Mouse (Mus musculus) midbrain, embryonic 14.5 days (tissue): ENCODE measurements around the gene Chtop. TPM values are rescaled to one million over a fixed set of nuclear protein-coding genes. Genes with fewer than 3 reads are reported as not detected.

Source experiments
- ATAC-seq: fragments of 200-750 bp; cut with Nextera tagmentation; 2 replicates; pipeline ENCODE4 v1.8.0; 2017; ENCODE audit warnings: moderate number of reproducible peaks, moderate library complexity; ENCODE audit not compliant: low FRiP score, low TSS enrichment
- DNase-seq: peaks from one replicate; pipeline ENCODE4 v3.0.0-alpha.2; 2015
- H3K27ac ChIP-seq: fragments of 300-500 bp; sonication (generic); replicated peaks from 2 replicates; pipeline ENCODE4 v1.5.1; 2014; ENCODE audit warnings: mild to moderate bottlenecking, low read depth, low read length, moderate library complexity
- H3K27me3 ChIP-seq: fragments of 300-500 bp; sonication (generic); 2 replicates; pipeline ENCODE4 v1.6.1; 2014; ENCODE audit warnings: low read length, control low read depth, mixed read lengths; ENCODE audit not compliant: control insufficient read depth, insufficient read depth
- H3K36me3 ChIP-seq: fragments of 300-500 bp; sonication (generic); 2 replicates; pipeline ENCODE4 v1.6.1; 2014; ENCODE audit warnings: low read length, control low read depth; ENCODE audit not compliant: control insufficient read depth, insufficient read depth
- H3K4me1 ChIP-seq: fragments of 300-500 bp; sonication (generic); 2 replicates; pipeline ENCODE4 v1.6.1; 2014; ENCODE audit warnings: mild to moderate bottlenecking, antibody characterized with exemption, low read length, control low read depth; ENCODE audit not compliant: control insufficient read depth, insufficient read depth
- H3K4me2 ChIP-seq: fragments of 300-500 bp; sonication (generic); 2 replicates; pipeline ENCODE4 v1.6.1; 2014; ENCODE audit warnings: mild to moderate bottlenecking, low read length, moderate library complexity
- H3K4me3 ChIP-seq: fragments of 300-500 bp; sonication (generic); replicated peaks from 2 replicates; pipeline ENCODE4 v1.5.1; 2014; ENCODE audit warnings: low read depth, low read length
- H3K9ac ChIP-seq: fragments of 300-500 bp; sonication (generic); replicated peaks from 2 replicates; pipeline ENCODE4 v1.6.1; 2014; ENCODE audit warnings: mild to moderate bottlenecking, low read length, moderate library complexity
- H3K9me3 ChIP-seq: fragments of 300-500 bp; sonication (generic); 2 replicates; pipeline ENCODE4 v1.6.1; 2016; ENCODE audit warnings: low read length, control low read depth, mixed read lengths; ENCODE audit not compliant: control insufficient read depth
- WGBS: fragments of 180-500 bp; shearing (Covaris S2); extraction: QIAGEN DNeasy Blood & Tissue Kit; methylation state at CpG from one replicate; pipeline ENCODE4 v1.1.7; 2014; 5-methylcytosine and 5-hydroxymethylcytosine counted together
- polyA plus RNA-seq: library from polyadenylated mRNA; unstranded; fragments of >200 nt; fragmentation: Nextera tagmentation; extraction: Ambion mirVana; gene quantifications from 2 replicates; pipeline ENCODE4 v1.2.1, GENCODE M21; 2014

Chtop gene
- polyA plus RNA-seq, 1 experiment from 2014 or later: 145 TPM

DNA sequence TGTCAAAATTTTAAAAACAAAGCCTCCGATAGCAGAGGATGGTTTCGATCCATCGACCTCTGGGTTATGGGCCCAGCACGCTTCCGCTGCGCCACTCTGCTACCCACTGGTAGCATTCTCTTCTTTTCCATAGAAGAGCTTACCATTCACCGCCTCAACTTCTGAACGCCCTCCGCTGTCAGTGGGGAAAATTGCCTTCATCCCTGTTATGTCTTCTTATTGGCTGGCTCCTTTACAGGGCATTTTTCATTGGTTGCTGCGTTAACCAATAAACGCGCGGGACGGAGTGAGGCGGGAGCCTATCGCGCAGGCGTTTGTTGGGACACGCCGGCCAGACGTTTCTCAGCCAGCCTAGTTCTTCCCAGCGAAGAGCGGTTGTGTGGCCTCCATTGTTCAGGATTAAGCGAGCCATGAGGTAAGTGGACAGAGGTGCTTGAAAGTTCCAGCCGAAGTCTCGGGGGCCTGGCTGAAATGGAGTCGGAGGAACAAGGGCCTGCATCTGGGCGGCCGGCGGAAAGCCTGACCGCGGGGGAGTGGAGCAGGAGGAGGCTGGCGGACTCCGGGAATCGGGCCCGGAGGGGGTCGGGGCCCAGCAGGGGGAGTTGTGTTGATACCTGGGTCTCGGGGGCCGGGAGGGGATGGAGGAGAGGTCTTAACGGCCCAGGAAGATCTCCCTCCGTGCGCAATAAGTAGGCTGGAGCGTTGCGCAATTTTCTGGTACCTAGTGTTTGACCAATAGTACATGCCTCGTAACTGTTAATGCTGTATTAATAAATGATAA lies 33.3 kb downstream of the Chtop start, which contains the start of gene Ilf2:
Gene Ilf2 (plus strand): TSS at position 296 of the 781 bp plus-strand sequence.
- Histone ChIP-seq H3K27me3 (no peaks in the 10 kb centered on the region), H3K4me3 (peak within 1 kb of the TSS; percentile 82), H3K27ac (peak within 1 kb of the TSS; percentile 96), H3K4me1 (peaks cover 10% of the 10 kb centered on the region), H3K9ac (peak within 1 kb of the TSS; percentile 97), H3K9me3 (no peaks in the 10 kb centered on the region), H3K4me2 (peak within 1 kb of the TSS; percentile 70), H3K36me3 (peaks cover 31% of the 10 kb centered on the region)
- peak; percentile 99 for ATAC-seq
- under 1% methylated on average over 45 of the region's 45 CpGs for WGBS
- DNase-seq: peak; percentile 99

DNA sequence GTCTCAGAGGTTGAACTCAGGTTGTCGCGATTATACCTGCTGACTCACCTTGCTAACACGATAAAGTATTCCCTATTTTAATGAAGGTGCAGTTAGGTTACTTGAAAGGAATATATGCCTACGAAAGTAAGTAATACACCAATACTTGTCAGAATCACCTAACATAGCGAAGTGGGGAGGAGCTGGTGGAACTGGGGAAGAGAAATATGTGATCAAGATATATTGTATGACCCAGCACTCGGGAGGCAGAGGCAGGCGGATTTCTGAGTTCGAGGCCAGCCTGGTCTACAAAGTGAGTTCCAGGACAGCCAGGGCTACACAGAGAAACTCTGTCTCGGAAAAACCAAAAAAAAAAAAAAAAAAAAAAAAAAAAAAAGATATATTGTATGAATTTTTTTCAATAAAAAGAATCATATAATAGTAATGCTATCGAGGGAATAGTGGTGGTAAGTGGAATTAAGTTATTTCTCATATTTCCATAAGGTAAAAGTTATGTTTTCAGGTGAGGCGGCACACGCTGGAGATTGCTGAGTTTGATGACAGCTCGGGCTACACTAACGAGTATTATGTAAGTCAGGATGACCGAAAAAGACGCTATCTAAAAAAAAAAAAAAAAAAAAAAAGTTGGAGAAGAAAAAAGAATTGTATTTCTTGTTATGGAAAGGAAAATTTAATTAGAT lies 34.0 kb downstream of the Chtop start:
- peaks cover 24% of the 10 kb centered on the region for H3K36me3 ChIP-seq
- peaks cover 10% of the 10 kb centered on the region for H3K4me1 ChIP-seq
- no peaks in the 10 kb centered on the region for H3K9me3 ChIP-seq
- ATAC-seq (peak; percentile 28), DNase-seq (no peak)
- no peak overlapping the region for H3K9ac ChIP-seq
- peak overlapping the region; percentile 30 for H3K4me3 ChIP-seq
- WGBS: 42% methylated on average over 15 of the region's 16 CpGs
- H3K27ac ChIP-seq: no peak overlapping the region
- no peaks in the 10 kb centered on the region for H3K27me3 ChIP-seq
- peak overlapping the region; percentile 42 for H3K4me2 ChIP-seq

DNA sequence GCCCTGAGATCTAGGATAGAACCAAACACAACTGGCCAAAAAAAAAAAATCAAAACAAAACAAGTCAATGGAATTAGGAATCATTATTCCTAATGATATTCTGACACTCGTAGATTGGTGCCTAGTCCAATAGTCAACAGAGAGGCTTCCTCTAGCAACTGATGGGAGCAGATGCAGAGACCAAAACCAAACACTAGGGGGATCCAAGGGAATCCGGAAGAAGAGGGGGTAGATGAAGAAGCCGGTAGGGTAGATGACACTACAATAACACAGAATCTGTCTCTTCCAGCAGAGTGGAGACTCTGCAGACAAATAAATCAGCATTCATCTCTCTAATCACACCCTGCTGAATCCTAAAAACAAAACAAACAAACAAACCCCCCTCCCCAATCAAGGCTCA lies 37.1 kb downstream of the Chtop start:
- Histone ChIP-seq H3K9me3 (no peaks in the 10 kb centered on the region), H3K4me2 (no peak overlapping the region), H3K4me3 (no peak overlapping the region), H3K9ac (no peak overlapping the region), H3K4me1 (peaks cover 5% of the 10 kb centered on the region), H3K36me3 (no peaks in the 10 kb centered on the region), H3K27me3 (no peaks in the 10 kb centered on the region), H3K27ac (no peak overlapping the region)
- DNase-seq (peak; percentile 40), ATAC-seq (no peak)
- 29% methylated on average over 3 of the region's 3 CpGs for WGBS

DNA sequence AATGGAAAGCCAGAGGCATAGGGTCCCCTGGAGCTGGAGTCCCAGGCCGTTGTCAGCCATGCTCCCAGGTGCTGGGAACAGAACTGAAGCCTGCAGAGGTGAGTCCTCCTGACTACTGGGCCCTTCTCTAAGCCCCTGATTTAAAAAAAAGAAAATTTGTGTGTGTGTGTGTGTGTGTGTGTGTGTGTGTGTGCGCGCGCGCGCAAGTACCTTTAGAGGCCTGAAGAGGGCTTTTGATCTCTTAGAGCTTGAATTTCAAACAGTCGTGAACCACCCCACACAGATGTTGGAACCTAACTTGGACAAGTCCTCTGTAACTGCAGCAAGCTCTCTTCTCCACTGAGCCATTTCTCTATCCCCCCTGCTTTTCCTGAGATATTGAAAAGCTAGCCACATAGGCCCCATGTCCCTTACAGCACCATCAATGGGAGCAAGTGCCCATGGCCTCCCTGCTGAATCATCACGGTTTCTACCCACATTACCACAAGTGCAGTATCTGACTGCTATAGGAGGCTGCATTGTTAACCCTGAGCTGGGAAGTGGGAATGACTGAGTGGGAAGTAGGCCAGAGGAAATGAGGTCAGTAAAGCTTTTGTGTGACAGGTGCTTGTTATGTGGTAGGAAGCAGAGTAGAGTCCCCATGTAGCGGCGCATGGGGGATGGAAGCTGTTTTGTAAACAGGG lies 41.5 kb downstream of the Chtop start:
- ATAC-seq: no peak
- 97% methylated on average over 10 of the region's 10 CpGs for WGBS
- H3K27ac ChIP-seq: no peak overlapping the region
- no peak for DNase-seq
- H3K9me3 ChIP-seq: no peaks in the 10 kb centered on the region
- H3K27me3 ChIP-seq: peaks cover 36% of the 10 kb centered on the region
- H3K4me3 ChIP-seq: no peak overlapping the region
- H3K4me2 ChIP-seq: no peak overlapping the region
- no peaks in the 10 kb centered on the region for H3K36me3 ChIP-seq
- no peak overlapping the region for H3K9ac ChIP-seq
- peaks cover 8% of the 10 kb centered on the region; the same call in 1 of the 2 replicates for H3K4me1 ChIP-seq

DNA sequence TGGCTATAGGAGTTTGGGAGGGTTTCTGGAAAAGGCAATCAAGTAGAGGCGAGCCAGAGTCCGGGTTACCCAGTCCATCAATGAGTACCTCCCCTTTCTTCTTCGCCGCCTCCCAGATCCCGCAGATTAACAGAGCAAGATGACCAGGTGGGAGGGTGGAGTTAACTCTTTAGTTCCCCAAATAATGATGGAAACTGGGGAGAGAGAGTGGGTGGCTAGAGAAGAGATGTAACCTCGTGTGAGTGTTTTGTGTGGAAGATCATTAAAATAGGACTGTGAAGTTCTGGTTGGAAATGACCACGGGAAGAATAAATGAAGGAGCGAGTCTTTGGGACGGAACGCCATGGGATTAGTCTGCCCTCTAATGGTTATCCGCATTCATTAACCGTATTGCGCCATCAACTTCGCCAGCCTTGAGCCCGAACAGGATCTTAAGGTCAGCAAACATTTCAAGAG lies 43.0 kb downstream of the Chtop start:
- no peaks in the 10 kb centered on the region for H3K9me3 ChIP-seq

DNA sequence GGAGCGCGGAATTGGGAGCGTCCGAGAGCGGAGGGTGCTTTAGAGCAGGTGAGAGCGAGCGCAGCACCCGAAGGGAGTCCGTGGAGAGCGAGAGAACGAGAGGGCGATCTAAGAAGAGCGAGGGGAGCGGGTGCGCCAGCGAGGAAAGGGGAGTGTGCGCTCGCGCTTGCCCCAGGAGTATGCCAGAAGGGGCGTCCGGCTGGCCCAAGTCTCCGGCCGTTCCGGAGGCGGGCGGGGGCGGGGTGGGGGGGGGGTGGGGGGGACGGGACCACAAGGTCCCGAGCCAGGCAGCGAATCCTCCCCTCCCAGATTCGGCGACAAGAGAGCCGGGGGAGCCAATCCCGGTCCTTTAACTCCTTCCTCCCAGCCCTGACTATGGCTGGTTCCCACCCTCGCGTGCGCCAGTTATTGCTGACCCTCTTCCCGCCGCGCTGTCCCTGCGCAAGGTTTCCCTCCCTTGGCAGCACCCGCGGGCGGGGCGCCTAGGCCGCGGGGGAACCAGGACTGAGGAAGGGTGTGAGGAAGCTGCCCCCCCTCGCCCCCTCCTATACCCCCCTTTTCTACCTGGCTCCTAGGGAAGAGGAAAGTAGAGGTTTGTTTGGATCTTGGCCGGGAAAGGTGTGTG lies 43.5 kb downstream of the Chtop start, which contains the start of gene Npr1:
Gene Npr1 (minus strand): TSS at position 181 of the 625 bp plus-strand sequence.
- under 1% methylated on average over 37 of the region's 49 CpGs for WGBS

More for the DNA sequence above, 43.0 kb downstream of the Chtop start:
- H3K27me3 ChIP-seq: peaks cover 45% of the 10 kb centered on the region
- ATAC-seq (peak; percentile 43; the same call in 1 of the 2 replicates), DNase-seq (peak; percentile 86)
- H3K27ac ChIP-seq: no peak overlapping the region
- WGBS: under 1% methylated on average over 15 of the region's 15 CpGs
- peaks cover 8% of the 10 kb centered on the region; the same call in 1 of the 2 replicates for H3K4me1 ChIP-seq
- peak overlapping the region; percentile 50 for H3K4me3 ChIP-seq
- no peaks in the 10 kb centered on the region for H3K36me3 ChIP-seq
- peak overlapping the region; percentile 45; the same call in 1 of the 2 replicates for H3K9ac ChIP-seq
- H3K4me2 ChIP-seq: peak overlapping the region; percentile 88

DNA sequence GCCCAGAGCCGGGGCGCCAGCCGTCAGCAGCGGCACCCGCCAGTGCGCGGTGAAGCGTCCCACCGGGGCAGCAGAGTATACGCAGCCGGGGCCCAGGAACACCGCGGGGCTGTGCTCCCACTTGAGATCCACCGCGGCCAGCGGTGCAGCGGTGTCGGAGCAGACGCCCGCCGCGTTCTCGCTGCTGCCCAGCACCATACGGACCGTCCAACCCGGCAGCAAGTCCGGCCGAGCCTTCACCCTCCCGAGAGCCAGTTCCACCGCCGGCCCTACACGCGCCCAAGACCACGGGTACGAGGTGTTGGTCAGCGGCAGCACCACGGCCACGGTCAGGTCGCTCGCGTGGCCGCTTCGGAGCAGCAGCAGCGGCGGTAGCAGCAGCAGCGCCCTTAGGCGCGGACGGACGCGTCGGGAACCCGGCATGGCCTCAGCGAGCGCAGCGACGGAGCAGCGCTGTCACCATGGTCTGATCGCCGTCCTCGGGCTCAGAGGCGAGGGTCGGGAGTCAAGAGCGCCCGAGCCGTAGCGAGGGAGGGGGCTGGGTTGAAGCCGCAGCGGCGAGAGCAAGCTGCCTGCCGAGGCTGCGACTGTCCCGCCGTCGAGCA lies 44.1 kb downstream of the Chtop start:
- H3K9me3 ChIP-seq: no peaks in the 10 kb centered on the region
- peak overlapping the region; percentile 50 for H3K4me3 ChIP-seq
- DNase-seq (peak; percentile 57), ATAC-seq (0 out of 2 replicates have a peak, but pooled peaks have one; percentile 29)
- H3K27me3 ChIP-seq: peaks cover 45% of the 10 kb centered on the region
- under 1% methylated on average over 74 of the region's 75 CpGs for WGBS
- H3K27ac ChIP-seq: no peak overlapping the region
- peak overlapping the region; percentile 45 for H3K9ac ChIP-seq
- H3K36me3 ChIP-seq: no peaks in the 10 kb centered on the region
- H3K4me2 ChIP-seq: peak overlapping the region; percentile 88
- peaks cover 8% of the 10 kb centered on the region; the same call in 1 of the 2 replicates for H3K4me1 ChIP-seq

More for the DNA sequence above, 43.5 kb downstream of the Chtop start, which contains the start of gene Npr1:
- Histone ChIP-seq H3K4me3 (peak within 1 kb of the TSS; percentile 50), H3K4me1 (peaks cover 8% of the 10 kb centered on the region; the same call in 1 of the 2 replicates), H3K9me3 (no peaks in the 10 kb centered on the region), H3K36me3 (no peaks in the 10 kb centered on the region), H3K27me3 (peaks cover 45% of the 10 kb centered on the region), H3K9ac (peak within 1 kb of the TSS; percentile 45), H3K27ac (no peak within 1 kb of the TSS), H3K4me2 (peak within 1 kb of the TSS; percentile 88)
- DNase-seq (peak; percentile 50), ATAC-seq (peak; percentile 26; the same call in 1 of the 2 replicates)
